Mouse (Mus musculus): ENCODE measurements at regions not wholly inside any gene's neighbourhood (a gene's known extent, or its start where the extent isn't known, plus 50 kb on each side); places are given as distances from the start of the nearest gene placed in this dataset.

DNA sequence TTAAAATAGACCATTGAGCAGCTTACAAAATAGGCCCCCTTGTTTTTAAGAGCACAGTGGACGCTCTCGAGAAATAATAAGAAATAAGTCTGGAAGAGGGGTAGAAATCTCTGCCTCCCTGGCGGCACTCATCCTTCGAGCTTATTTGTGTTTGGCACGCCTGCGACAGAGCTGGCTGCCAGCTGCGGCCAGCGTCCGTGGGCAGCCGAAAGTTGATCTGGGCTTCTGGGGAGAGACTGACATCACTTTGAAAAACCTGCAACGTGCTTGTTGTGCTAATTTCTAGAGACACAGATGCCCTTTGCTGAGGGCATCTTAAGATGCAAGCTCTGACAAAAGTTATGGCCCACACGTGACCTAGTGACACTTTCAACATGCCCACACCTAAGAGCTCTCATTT, 269.4 kb downstream of the Bcl11a start:
- TF ChIP-seq CTCF (IDR thresholded peaks at IDR 0.05; ENCODE audit: low read depth, low read length) (no peak), POLR2A (IDR thresholded peaks at IDR 0.05; ENCODE audit: extremely low read depth, insufficient read depth, low read length) (no peak)
